In genomic region chr6:91600116-91600515, GRCm38 (mm10) we compare ENCODE assay signal across 33 mouse cellular contexts.
"Had no signal": no experiment of that assay in that cellular context is flagged by ENCODE, and none has a peak within 500 bp of the region (broad histone marks: within the 10 kb centered on the region; RNA-seq: fewer than 3 reads in every experiment).

No protein-coding gene starts in this region.

- H3K36me3 ChIP-seq: limb, embryonic 10.5 days; limb, embryonic 12.5 days; limb, embryonic 13.5 days; limb, embryonic 15.5 days; liver, embryonic 12.5 days; liver, embryonic 13.5 days; liver, embryonic 15.5 days; lung, embryonic 15.5 days; midbrain, embryonic 10.5 days; midbrain, embryonic 12.5 days; midbrain, embryonic 13.5 days; midbrain, embryonic 15.5 days; neural tube, embryonic 12.5 days; neural tube, embryonic 13.5 days had no signal

- ATAC-seq: liver, embryonic 12.5 days; liver, postnatal 0 days; lung, postnatal 0 days; midbrain, embryonic 13.5 days; midbrain, embryonic 15.5 days; midbrain, embryonic 16.5 days had no signal

- DNase-seq: left cerebral cortex, postnatal 4 days; liver; liver, embryonic 13.5 days; liver, postnatal 0 days; lung, adult 18-20 months; lung, adult 2 months; lung, embryonic 14.5 days; lung, postnatal 10 days; lung, postnatal 14 days; lung, postnatal 36 days; lung, postnatal 4 days; midbrain, embryonic 14.5 days had no signal

- H3K9ac ChIP-seq: limb, embryonic 12.5 days; limb, embryonic 13.5 days; limb, embryonic 15.5 days; liver, embryonic 12.5 days; liver, embryonic 13.5 days; liver, embryonic 14.5 days; liver, embryonic 15.5 days; liver, postnatal 0 days; lung, embryonic 14.5 days; lung, embryonic 15.5 days; midbrain, embryonic 12.5 days; midbrain, embryonic 13.5 days; midbrain, embryonic 15.5 days; neural tube, embryonic 12.5 days; neural tube, embryonic 13.5 days had no signal

- H3K4me1 ChIP-seq: liver, embryonic 12.5 days; liver, embryonic 13.5 days; liver, embryonic 15.5 days; megakaryocyte, embryonic 14.5 days; midbrain, embryonic 10.5 days; midbrain, embryonic 12.5 days; midbrain, embryonic 13.5 days; midbrain, embryonic 15.5 days; neural tube, embryonic 12.5 days; neural tube, embryonic 13.5 days had no signal

- H3K4me3 ChIP-seq: limb, embryonic 10.5 days; limb, embryonic 12.5 days; limb, embryonic 13.5 days; limb, embryonic 15.5 days; liver, embryonic 12.5 days; liver, embryonic 13.5 days; liver, embryonic 15.5 days; lung, embryonic 15.5 days; megakaryocyte, embryonic 14.5 days; midbrain, embryonic 10.5 days; midbrain, embryonic 12.5 days; midbrain, embryonic 13.5 days; midbrain, embryonic 15.5 days; myocyte; neural tube, embryonic 12.5 days; neural tube, embryonic 13.5 days had no signal

- H3K27ac ChIP-seq: limb, embryonic 10.5 days; limb, embryonic 12.5 days; limb, embryonic 13.5 days; limb, embryonic 15.5 days; liver, embryonic 12.5 days; liver, embryonic 13.5 days; liver, embryonic 14.5 days; liver, embryonic 15.5 days; lung, embryonic 15.5 days; macrophage; midbrain, embryonic 10.5 days; midbrain, embryonic 12.5 days; midbrain, embryonic 13.5 days; midbrain, embryonic 15.5 days; neural tube, embryonic 12.5 days; neural tube, embryonic 13.5 days had no signal

- H3K4me2 ChIP-seq: limb, embryonic 12.5 days; limb, embryonic 13.5 days; limb, embryonic 15.5 days; liver, embryonic 11.5 days; liver, embryonic 12.5 days; liver, embryonic 13.5 days; liver, embryonic 15.5 days; lung, embryonic 14.5 days; lung, embryonic 15.5 days; midbrain, embryonic 11.5 days; midbrain, embryonic 12.5 days; midbrain, embryonic 13.5 days; midbrain, embryonic 15.5 days; neural tube, embryonic 12.5 days; neural tube, embryonic 13.5 days had no signal

- H3K9me3 ChIP-seq: limb, embryonic 10.5 days; limb, embryonic 12.5 days; limb, embryonic 13.5 days; limb, embryonic 15.5 days; liver, embryonic 12.5 days; liver, embryonic 13.5 days; liver, embryonic 15.5 days; lung, embryonic 15.5 days; midbrain, embryonic 10.5 days; midbrain, embryonic 12.5 days; midbrain, embryonic 13.5 days; midbrain, embryonic 15.5 days; neural tube, embryonic 12.5 days had no signal

- H3K27me3 ChIP-seq: limb, embryonic 12.5 days; limb, embryonic 13.5 days; limb, embryonic 15.5 days; liver, embryonic 13.5 days; liver, embryonic 15.5 days; lung, embryonic 15.5 days; midbrain, embryonic 12.5 days; midbrain, embryonic 13.5 days; midbrain, embryonic 15.5 days; neural tube, embryonic 12.5 days; neural tube, embryonic 13.5 days had no signal
